In genomic region chr5:81156281-81156680, GRCm38 (mm10) we compare ENCODE assay signal across 12 mouse cellular contexts.
DNase-seq lines count a peak whose midpoint lies in the region; ATAC-seq and TF ChIP-seq lines count a peak whose summit lies in the region.
"Had no signal": no experiment of that assay in that cellular context is flagged by ENCODE, and none has a peak within 500 bp of the region (broad histone marks: within the 10 kb centered on the region; RNA-seq: fewer than 3 reads in every experiment).

No protein-coding gene starts in this region.

- H3K27me3 ChIP-seq in forebrain, embryonic 11.5 days (ENCODE audit: control insufficient read depth, insufficient read depth, low read length), result peaks cover 5% of the 10 kb centered on the region; the same call in 1 of the 2 replicates
- no peaks in the 10 kb centered on the region for H3K27me3 ChIP-seq in forebrain, postnatal 0 days (ENCODE audit: insufficient read depth, low read length)
- H3K27me3 ChIP-seq in hindbrain, postnatal 0 days (ENCODE audit: insufficient read depth, low read length), result no peaks in the 10 kb centered on the region
- H3K27me3 ChIP-seq: kidney, embryonic 15.5 days; liver, embryonic 13.5 days had no signal

- no peak for TF ChIP-seq CTCF in forebrain, postnatal 0 days (IDR thresholded peaks at IDR 0.05; ENCODE audit: low read depth)
- TF ChIP-seq CTCF in hindbrain, postnatal 0 days (IDR thresholded peaks at IDR 0.05; ENCODE audit: low read depth), result no peak

- no peak overlapping the region for H3K4me3 ChIP-seq in forebrain, embryonic 11.5 days (ENCODE audit: low read depth, low read length)
- no peak overlapping the region for H3K4me3 ChIP-seq in forebrain, postnatal 0 days (ENCODE audit: low read depth, low read length)
- no peak overlapping the region for H3K4me3 ChIP-seq in hindbrain, postnatal 0 days (ENCODE audit: low read length)
- H3K4me3 ChIP-seq: heart, embryonic 10.5 days; kidney, embryonic 15.5 days; liver, embryonic 13.5 days had no signal

- no peaks in the 10 kb centered on the region for H3K9me3 ChIP-seq in forebrain, embryonic 11.5 days (ENCODE audit: control insufficient read depth, low read length)
- no peaks in the 10 kb centered on the region for H3K9me3 ChIP-seq in forebrain, postnatal 0 days (ENCODE audit: low read length)
- H3K9me3 ChIP-seq in hindbrain, postnatal 0 days (ENCODE audit: low read length), result no peaks in the 10 kb centered on the region
- H3K9me3 ChIP-seq: heart, embryonic 10.5 days; kidney, embryonic 15.5 days; liver, embryonic 13.5 days had no signal

- intact Hi-C loops in gastrocnemius, postnatal 14 days (cut with DNase I; ENCODE audit: low total_unique reads), result no loop called here

- ATAC-seq in forebrain, embryonic 11.5 days (replicated peaks; ENCODE audit: low FRiP score), result peak; percentile 56
- ATAC-seq in forebrain, postnatal 0 days, result no peak
- 0 out of 2 replicates have a peak, but pooled peaks have one; percentile 24 for ATAC-seq in hindbrain, postnatal 0 days

- 20% methylated on average over 2 of the region's 2 CpGs for WGBS in forebrain, embryonic 11.5 days
- 9% methylated on average over 2 of the region's 2 CpGs for WGBS in forebrain, postnatal 0 days
- WGBS in hindbrain, postnatal 0 days, result 29% methylated on average over 2 of the region's 2 CpGs

- no peak for DNase-seq in forebrain, embryonic 11.5 days (ENCODE audit: low spot score)
- DNase-seq in forebrain, postnatal 0 days, result no peak
- peak; percentile 77 for DNase-seq in brain, adult 2 months (ENCODE audit: low read depth, low spot score)
- DNase-seq in cerebellum, postnatal 25 days, result peak; percentile 67 to 74
- peak; percentile 36 for DNase-seq in hindbrain, postnatal 0 days (ENCODE audit: low spot score)
- no peak for DNase-seq in gastrocnemius, postnatal 14 days
- DNase-seq in frontal cortex, postnatal 36 days (ENCODE audit: low spot score in 2 of 2), result no peak
- no peak for DNase-seq in liver
- DNase-seq: liver, embryonic 13.5 days; lung, postnatal 36 days had no signal

- H3K27ac ChIP-seq in forebrain, embryonic 11.5 days (ENCODE audit: low read depth, low read length), result no peak overlapping the region
- no peak overlapping the region for H3K27ac ChIP-seq in forebrain, postnatal 0 days (ENCODE audit: low read depth, low read length)
- H3K27ac ChIP-seq in hindbrain, postnatal 0 days, result peak overlapping the region; percentile 27; the same call in 1 of the 2 replicates
- H3K27ac ChIP-seq: heart, embryonic 10.5 days; kidney, embryonic 15.5 days; liver, embryonic 13.5 days had no signal

- H3K4me1 ChIP-seq in forebrain, embryonic 11.5 days (replicated peaks; ENCODE audit: control insufficient read depth, insufficient read depth, low read length), result no peaks in the 10 kb centered on the region; the same call in 1 of the 2 replicates
- peaks cover 7% of the 10 kb centered on the region; the same call in 1 of the 2 replicates for H3K4me1 ChIP-seq in forebrain, postnatal 0 days (ENCODE audit: insufficient read depth)
- peaks cover 7% of the 10 kb centered on the region; the same call in 1 of the 2 replicates for H3K4me1 ChIP-seq in hindbrain, postnatal 0 days (ENCODE audit: insufficient read depth, low read length)
- H3K4me1 ChIP-seq: heart, embryonic 10.5 days; kidney, embryonic 15.5 days; liver, embryonic 13.5 days had no signal

- no peaks in the 10 kb centered on the region for H3K36me3 ChIP-seq in forebrain, embryonic 11.5 days (ENCODE audit: control insufficient read depth, insufficient read depth, low read length)
- no peaks in the 10 kb centered on the region for H3K36me3 ChIP-seq in forebrain, postnatal 0 days (ENCODE audit: insufficient read depth)
- H3K36me3 ChIP-seq in hindbrain, postnatal 0 days (ENCODE audit: insufficient read depth, low read length), result no peaks in the 10 kb centered on the region
- H3K36me3 ChIP-seq: heart, embryonic 10.5 days; kidney, embryonic 15.5 days; liver, embryonic 13.5 days had no signal

- no peak overlapping the region for H3K4me2 ChIP-seq in forebrain, embryonic 11.5 days (ENCODE audit: low read depth, low read length, severe bottlenecking)
- no peak overlapping the region for H3K4me2 ChIP-seq in forebrain, postnatal 0 days (ENCODE audit: low read depth)
- no peak overlapping the region for H3K4me2 ChIP-seq in hindbrain, postnatal 0 days (ENCODE audit: low read depth, low read length)
- H3K4me2 ChIP-seq: kidney, embryonic 15.5 days; liver, embryonic 13.5 days had no signal

- H3K9ac ChIP-seq in forebrain, embryonic 11.5 days (ENCODE audit: low read length), result no peak overlapping the region
- no peak overlapping the region for H3K9ac ChIP-seq in forebrain, postnatal 0 days
- H3K9ac ChIP-seq in hindbrain, postnatal 0 days (replicated peaks; ENCODE audit: low read length), result no peak overlapping the region
- H3K9ac ChIP-seq: kidney, embryonic 15.5 days; liver, embryonic 13.5 days had no signal

Comparison
In these comparisons a context has a peak if more than half of its experiments do, and no peak if none do; other contexts are left out.
1. DNase-seq: peak in brain, adult 2 months (single experiment), cerebellum, postnatal 25 days (2 of 2) and hindbrain, postnatal 0 days (single experiment); none in forebrain, embryonic 11.5 days (single experiment), forebrain, postnatal 0 days (single experiment), gastrocnemius, postnatal 14 days (single experiment), frontal cortex, postnatal 36 days (0 of 2) and liver (single experiment).